Mouse (Mus musculus) hindbrain, embryonic 16.5 days (tissue): Measurements from ENCODE around the gene Ptprj. TPM values are rescaled to one million over a fixed set of nuclear protein-coding genes. Genes with fewer than 3 reads are reported as not detected.

ENCODE experiments used
- ATAC-seq: fragments of 200-750 bp; cut with Nextera tagmentation; 2 replicates; pipeline ENCODE4 v1.8.0; 2017; ENCODE audit warnings: moderate TSS enrichment, moderate library complexity
- H3K27ac ChIP-seq: fragments of 300-500 bp; sonication (generic); 2 replicates; pipeline ENCODE4 v1.5.1; 2014; ENCODE audit warnings: low read depth, mild to moderate bottlenecking, control low read depth, low read length, moderate library complexity
- H3K27me3 ChIP-seq: fragments of 300-500 bp; sonication (generic); replicated peaks from 2 replicates; pipeline ENCODE4 v1.6.1; 2014; ENCODE audit warnings: low read length; ENCODE audit not compliant: control insufficient read depth, insufficient read depth
- H3K36me3 ChIP-seq: fragments of 300-500 bp; sonication (generic); 2 replicates; pipeline ENCODE4 v1.6.1; 2014; ENCODE audit warnings: mild to moderate bottlenecking, low read length, moderate library complexity, mixed read lengths; ENCODE audit not compliant: control insufficient read depth, insufficient read depth
- H3K4me1 ChIP-seq: fragments of 300-500 bp; sonication (generic); 2 replicates; pipeline ENCODE4 v1.6.1; 2014; ENCODE audit warnings: low read depth, low read length; ENCODE audit not compliant: control insufficient read depth, insufficient read depth
- H3K4me2 ChIP-seq: fragments of 300-500 bp; sonication (generic); 2 replicates; pipeline ENCODE4 v1.6.1; 2014; ENCODE audit warnings: mild to moderate bottlenecking, low read length, control low read depth, moderate library complexity
- H3K4me3 ChIP-seq: fragments of 300-500 bp; sonication (generic); 2 replicates; pipeline ENCODE4 v1.5.1; 2014; ENCODE audit warnings: mild to moderate bottlenecking, low read length, control low read depth, moderate library complexity
- H3K9ac ChIP-seq: fragments of 300-500 bp; sonication (generic); 2 replicates; pipeline ENCODE4 v1.6.1; 2014; ENCODE audit warnings: low read depth, mild to moderate bottlenecking, control low read depth, low read length, moderate library complexity
- H3K9me3 ChIP-seq: fragments of 300-500 bp; sonication (generic); 2 replicates; pipeline ENCODE4 v1.6.1; 2014; ENCODE audit warnings: mild to moderate bottlenecking, low read length, moderate library complexity; ENCODE audit not compliant: control insufficient read depth
- WGBS: fragments of 180-500 bp; shearing (Covaris S2); extraction: QIAGEN DNeasy Blood & Tissue Kit; methylation state at CpG from one replicate; pipeline ENCODE4 v1.1.7; 2014; 5-methylcytosine and 5-hydroxymethylcytosine counted together
- polyA plus RNA-seq: library from polyadenylated mRNA; unstranded; fragments of >200 nt; fragmentation: Nextera tagmentation; extraction: Ambion mirVana; gene quantifications from 2 replicates; pipeline ENCODE4 v1.2.1, GENCODE M21; 2015

The Ptprj gene
- polyA plus RNA-seq, 1 experiment from 2014 or later: 6.0 TPM

DNA sequence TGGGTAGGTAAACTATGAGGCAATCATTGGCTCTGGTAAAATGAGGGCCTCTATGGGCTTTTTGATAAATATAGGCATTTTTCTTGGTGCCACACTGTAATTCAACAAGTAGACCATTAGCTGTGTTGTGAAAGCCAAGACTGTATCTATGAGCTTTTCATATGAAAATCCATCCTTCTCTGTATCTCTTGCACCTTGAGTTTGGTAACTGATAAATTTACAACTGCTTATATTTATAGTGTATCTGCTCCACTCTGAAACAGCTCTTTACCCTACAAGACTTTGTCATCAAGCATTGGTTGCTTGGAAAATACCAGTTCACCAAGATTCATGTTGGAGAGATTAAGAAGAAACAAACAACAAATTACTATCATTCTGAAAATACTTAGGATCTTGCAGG lies 77.7 kb downstream of the Ptprj start:
- no peaks in the 10 kb centered on the region for H3K9me3 ChIP-seq
- H3K36me3 ChIP-seq: no peaks in the 10 kb centered on the region
- no peak overlapping the region for H3K4me3 ChIP-seq
- no peak overlapping the region for H3K4me2 ChIP-seq
- no peak overlapping the region for H3K27ac ChIP-seq
- no peak for ATAC-seq
- H3K4me1 ChIP-seq: peaks cover 8% of the 10 kb centered on the region
- H3K9ac ChIP-seq: no peak overlapping the region
- no peaks in the 10 kb centered on the region for H3K27me3 ChIP-seq

DNA sequence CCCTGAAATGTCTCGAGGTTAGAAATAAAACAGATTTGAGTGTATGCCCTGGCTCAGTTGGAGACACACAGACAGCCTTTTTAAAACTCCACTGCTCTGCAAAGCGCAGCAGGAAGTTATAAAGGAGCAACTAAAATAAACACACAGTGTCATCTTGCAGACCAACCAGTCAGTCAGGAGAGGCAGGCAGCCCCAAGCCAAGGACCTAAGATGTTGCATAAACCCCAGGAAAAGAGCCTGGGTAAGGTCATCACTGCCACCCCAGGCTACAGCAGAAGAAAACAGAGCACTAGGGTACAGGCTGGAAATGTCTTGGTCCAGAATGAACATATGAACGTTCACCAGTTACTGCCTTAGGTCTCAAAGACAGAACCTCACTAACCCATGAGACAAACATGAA lies 78.7 kb downstream of the Ptprj start:
- Histone ChIP-seq H3K4me3 (no peak overlapping the region), H3K27ac (no peak overlapping the region), H3K36me3 (no peaks in the 10 kb centered on the region), H3K9ac (no peak overlapping the region), H3K9me3 (no peaks in the 10 kb centered on the region), H3K4me1 (peaks cover 8% of the 10 kb centered on the region), H3K27me3 (no peaks in the 10 kb centered on the region), H3K4me2 (no peak overlapping the region)
- no peak for ATAC-seq
- 69% methylated on average over 3 of the region's 3 CpGs for WGBS

DNA sequence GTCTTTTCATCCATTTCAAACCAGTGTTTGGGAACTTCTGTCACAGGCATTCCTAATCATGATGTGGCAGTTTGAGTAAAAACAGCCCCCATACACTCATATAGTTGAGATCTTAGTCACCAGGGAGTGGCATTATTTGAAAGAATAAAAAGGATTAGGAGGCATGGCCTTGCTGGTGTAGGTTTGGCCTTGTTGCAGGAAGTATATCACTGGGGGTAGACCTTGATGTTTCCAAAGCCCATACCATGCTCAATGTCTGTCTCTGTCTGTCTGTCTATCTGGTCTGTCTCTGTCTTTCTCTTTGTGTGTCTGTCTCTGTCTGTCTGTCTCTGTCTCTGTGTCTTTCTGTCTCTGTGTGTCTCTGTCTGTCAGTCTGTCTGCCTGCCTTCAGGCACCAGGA lies 79.6 kb downstream of the Ptprj start:
- no peak overlapping the region for H3K27ac ChIP-seq
- H3K36me3 ChIP-seq: no peaks in the 10 kb centered on the region
- no peak overlapping the region for H3K9ac ChIP-seq
- no peaks in the 10 kb centered on the region for H3K9me3 ChIP-seq
- ATAC-seq: no peak
- H3K27me3 ChIP-seq: no peaks in the 10 kb centered on the region
- H3K4me1 ChIP-seq: peaks cover 5% of the 10 kb centered on the region
- H3K4me3 ChIP-seq: no peak overlapping the region
- H3K4me2 ChIP-seq: no peak overlapping the region

GRCm38 (mm10) chr2:90499002-90499401 lies 81.4 kb downstream of the Ptprj start:
- no peaks in the 10 kb centered on the region for H3K27me3 ChIP-seq
- H3K4me3 ChIP-seq: no peak overlapping the region
- no peaks in the 10 kb centered on the region for H3K36me3 ChIP-seq
- H3K4me2 ChIP-seq: no peak overlapping the region
- H3K9ac ChIP-seq: no peak overlapping the region
- ATAC-seq: peak; percentile 64
- WGBS: 50% methylated on average over 1 of the region's 1 CpGs
- peaks cover 5% of the 10 kb centered on the region for H3K4me1 ChIP-seq
- 0 out of 2 replicates have a peak overlapping the region, but pooled peaks have one; percentile 21 for H3K27ac ChIP-seq
- H3K9me3 ChIP-seq: no peaks in the 10 kb centered on the region

GRCm38 (mm10) chr2:90497551-90497950 lies 82.9 kb downstream of the Ptprj start:
- H3K4me1 ChIP-seq: peaks cover 5% of the 10 kb centered on the region
- no peaks in the 10 kb centered on the region for H3K27me3 ChIP-seq
- no peak overlapping the region for H3K4me3 ChIP-seq
- ATAC-seq: no peak
- H3K36me3 ChIP-seq: no peaks in the 10 kb centered on the region
- H3K9me3 ChIP-seq: no peaks in the 10 kb centered on the region
- WGBS: 89% methylated on average over 3 of the region's 3 CpGs
- H3K27ac ChIP-seq: no peak overlapping the region
- H3K9ac ChIP-seq: no peak overlapping the region
- H3K4me2 ChIP-seq: no peak overlapping the region

DNA sequence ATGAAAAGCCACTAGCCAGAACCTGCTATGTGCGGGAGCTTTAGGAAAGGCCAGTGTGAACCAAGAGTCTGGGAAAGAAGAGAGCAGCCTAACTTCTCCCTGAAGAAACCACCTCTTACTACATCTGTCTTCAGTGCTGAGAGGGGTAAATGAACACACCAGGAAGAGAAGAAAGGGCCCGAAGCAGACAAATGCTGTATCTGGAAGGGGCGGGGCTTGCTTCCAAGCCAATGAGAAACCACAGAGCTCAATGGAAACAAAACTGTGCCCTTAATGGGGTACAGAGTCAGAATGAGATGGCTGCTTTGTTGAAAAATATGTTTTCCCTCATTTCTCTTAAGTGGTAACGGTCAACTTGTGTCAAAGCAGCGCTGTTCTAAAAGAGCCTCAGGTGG lies 83.8 kb downstream of the Ptprj start:
- Histone ChIP-seq H3K4me3 (no peak overlapping the region), H3K36me3 (no peaks in the 10 kb centered on the region), H3K4me1 (peaks cover 5% of the 10 kb centered on the region), H3K4me2 (no peak overlapping the region), H3K27ac (no peak overlapping the region), H3K9me3 (no peaks in the 10 kb centered on the region), H3K9ac (no peak overlapping the region), H3K27me3 (no peaks in the 10 kb centered on the region)
- no peak for ATAC-seq
- WGBS: 84% methylated on average over 5 of the region's 5 CpGs

DNA sequence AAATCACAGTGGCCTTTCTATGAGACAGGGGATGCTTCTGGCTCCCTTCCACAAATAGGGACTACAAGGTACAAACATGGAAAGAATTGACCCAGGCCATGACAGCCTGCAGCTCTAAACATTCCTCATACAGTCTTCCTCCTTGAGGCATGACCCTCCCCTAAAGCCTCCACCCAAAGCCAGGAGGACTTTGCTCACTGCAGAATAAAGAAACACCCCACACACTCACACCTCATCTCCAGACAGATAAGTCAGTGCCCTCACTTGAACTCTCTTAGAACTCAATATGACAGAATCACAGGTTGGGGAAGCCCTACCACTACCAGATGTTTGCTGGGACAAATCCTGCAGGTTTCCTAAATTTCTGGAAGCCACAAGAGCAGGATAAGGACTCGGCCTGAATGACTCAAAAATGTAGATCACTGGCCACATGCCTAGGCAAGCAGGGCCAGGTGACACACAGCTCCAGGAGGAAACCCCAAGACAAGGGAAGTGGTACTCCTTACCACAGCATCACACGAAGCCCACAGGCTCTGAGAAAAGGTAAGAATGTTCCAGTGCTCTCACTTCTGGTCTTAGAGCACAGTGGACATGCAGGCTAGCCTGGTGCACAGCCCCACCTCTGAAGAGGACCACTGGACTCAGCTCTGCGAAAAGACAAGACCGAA lies 84.3 kb downstream of the Ptprj start:
- peaks cover 5% of the 10 kb centered on the region for H3K4me1 ChIP-seq
- no peak overlapping the region for H3K4me2 ChIP-seq
- no peaks in the 10 kb centered on the region for H3K36me3 ChIP-seq
- H3K9ac ChIP-seq: no peak overlapping the region
- H3K27me3 ChIP-seq: no peaks in the 10 kb centered on the region
- no peaks in the 10 kb centered on the region for H3K9me3 ChIP-seq
- ATAC-seq: no peak
- H3K27ac ChIP-seq: no peak overlapping the region
- H3K4me3 ChIP-seq: no peak overlapping the region
- 92% methylated on average over 4 of the region's 4 CpGs for WGBS

- Histone ChIP-seq H3K27me3 (no peaks in the 10 kb centered on the region), H3K36me3 (no peaks in the 10 kb centered on the region), H3K9ac (no peak overlapping the region), H3K4me2 (0 out of 2 replicates have a peak overlapping the region, but pooled peaks have one; percentile 7), H3K4me1 (peaks cover 14% of the 10 kb centered on the region), H3K9me3 (no peaks in the 10 kb centered on the region), H3K27ac (0 out of 2 replicates have a peak overlapping the region, but pooled peaks have one; percentile 41), H3K4me3 (no peak overlapping the region)
- peak; percentile 62; the same call in 1 of the 2 replicates for ATAC-seq
- 44% methylated on average over 13 of the region's 13 CpGs for WGBS
These were observed 90.0 kb downstream of the Ptprj start for GRCm38 (mm10) chr2:90490279-90491046.

DNA sequence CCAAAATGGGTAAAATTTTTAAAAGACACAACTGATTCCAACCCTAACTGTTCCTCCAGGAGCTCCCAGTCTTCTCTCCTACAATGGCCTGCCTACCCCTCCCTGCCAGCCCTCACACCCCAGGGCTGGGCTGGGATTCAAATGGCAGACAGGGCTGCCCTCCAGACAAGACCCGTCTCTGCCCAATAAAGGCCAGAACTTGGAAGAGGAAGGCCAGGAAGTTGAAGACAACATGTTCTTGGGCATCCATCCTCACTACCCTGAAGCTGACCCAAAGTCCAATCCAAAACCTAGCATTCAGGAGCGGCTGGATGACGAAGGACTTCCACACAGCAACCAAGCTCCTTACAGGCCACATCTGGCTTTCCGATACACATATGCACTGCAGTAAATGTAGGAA lies 90.6 kb downstream of the Ptprj start:
- Histone ChIP-seq H3K27ac (peak overlapping the region; percentile 59; the same call in 1 of the 2 replicates), H3K4me3 (no peak overlapping the region), H3K9me3 (no peaks in the 10 kb centered on the region), H3K27me3 (no peaks in the 10 kb centered on the region), H3K4me2 (no peak overlapping the region), H3K9ac (no peak overlapping the region), H3K36me3 (no peaks in the 10 kb centered on the region), H3K4me1 (peaks cover 14% of the 10 kb centered on the region)
- ATAC-seq: peak; percentile 67; the same call in 1 of the 2 replicates
- WGBS: 72% methylated on average over 4 of the region's 4 CpGs
